Mouse (Mus musculus) heart, embryonic 13.5 days (tissue): ENCODE data around the gene Eif4a1. TPM values are rescaled to one million over a fixed set of nuclear protein-coding genes. Genes with fewer than 3 reads are reported as not detected.
A peak's percentile ranks its signal among the peaks of the same experiment; 100 is the strongest.

Source experiments
- ATAC-seq: fragments of 200-750 bp; cut with Nextera tagmentation; 2 replicates; pipeline ENCODE4 v1.8.0; 2017; ENCODE audit warnings: moderate TSS enrichment; ENCODE audit not compliant: insufficient number of reproducible peaks, low FRiP score, low TSS enrichment; ENCODE audit errors: extremely low read depth
- H3K27ac ChIP-seq: fragments of 300-500 bp; sonication (generic); replicated peaks from 2 replicates; pipeline ENCODE4 v1.5.1; 2015; ENCODE audit warnings: moderate library complexity, mild to moderate bottlenecking, inconsistent platforms
- H3K27me3 ChIP-seq: fragments of 300-500 bp; sonication (generic); replicated peaks from 2 replicates; pipeline ENCODE4 v1.6.1; 2015; ENCODE audit warnings: mild to moderate bottlenecking, inconsistent platforms
- H3K36me3 ChIP-seq: fragments of 300-500 bp; sonication (generic); 2 replicates; pipeline ENCODE4 v1.6.1; 2015; ENCODE audit warnings: mild to moderate bottlenecking, inconsistent platforms
- H3K4me1 ChIP-seq: fragments of 300-500 bp; sonication (generic); 2 replicates; pipeline ENCODE4 v1.6.1; 2015; ENCODE audit warnings: inconsistent platforms
- H3K4me2 ChIP-seq: fragments of 300-500 bp; sonication (generic); 2 replicates; pipeline ENCODE4 v1.6.1; 2015; ENCODE audit warnings: inconsistent platforms, mild to moderate bottlenecking, moderate library complexity
- H3K4me3 ChIP-seq: fragments of 300-500 bp; sonication (generic); 2 replicates; pipeline ENCODE4 v1.5.1; 2015; ENCODE audit warnings: moderate library complexity, mild to moderate bottlenecking, inconsistent platforms
- H3K9ac ChIP-seq: fragments of 300-500 bp; sonication (generic); 2 replicates; pipeline ENCODE4 v1.6.1; 2015; ENCODE audit warnings: inconsistent platforms, mild to moderate bottlenecking, moderate library complexity
- H3K9me3 ChIP-seq: fragments of 300-500 bp; sonication (generic); 2 replicates; pipeline ENCODE4 v1.6.1; 2016; ENCODE audit warnings: inconsistent platforms
- WGBS: fragments of 180-500 bp; shearing (Covaris S2); methylation state at CpG from one replicate; pipeline ENCODE4 v1.1.7; 2015; ENCODE audit warnings: mixed read lengths; 5-methylcytosine and 5-hydroxymethylcytosine counted together
- polyA plus RNA-seq: library from polyadenylated mRNA; unstranded; fragments of >200 nt; fragmentation: Nextera tagmentation; extraction: Ambion mirVana; gene quantifications from 2 replicates; pipeline ENCODE4 v1.2.1, GENCODE M21; 2015

Eif4a1 gene
- polyA plus RNA-seq, 1 experiment from 2014 or later: 373 TPM

GRCm38 (mm10) chr11:69698574-69698973, 26.4 kb upstream of the Eif4a1 start:
- no peaks in the 10 kb centered on the region for H3K9me3 ChIP-seq
- no peak overlapping the region for H3K4me3 ChIP-seq
- H3K9ac ChIP-seq: no peak overlapping the region
- no peak for ATAC-seq
- no peaks in the 10 kb centered on the region for H3K27me3 ChIP-seq
- no peak overlapping the region for H3K4me2 ChIP-seq
- H3K36me3 ChIP-seq: no peaks in the 10 kb centered on the region
- no peak overlapping the region for H3K27ac ChIP-seq
- H3K4me1 ChIP-seq: peaks cover 28% of the 10 kb centered on the region
- WGBS: 65% methylated on average over 5 of the region's 5 CpGs

- no peaks in the 10 kb centered on the region for H3K27me3 ChIP-seq
- 78% methylated on average over 3 of the region's 3 CpGs for WGBS
- no peak overlapping the region for H3K4me3 ChIP-seq
- H3K36me3 ChIP-seq: no peaks in the 10 kb centered on the region
- no peak overlapping the region for H3K4me2 ChIP-seq
- no peak overlapping the region for H3K9ac ChIP-seq
- ATAC-seq: no peak
- H3K9me3 ChIP-seq: no peaks in the 10 kb centered on the region
- no peak overlapping the region for H3K27ac ChIP-seq
- H3K4me1 ChIP-seq: peaks cover 32% of the 10 kb centered on the region
Observed at GRCm38 (mm10) chr11:69697396-69697795, 25.2 kb upstream of the Eif4a1 start.

GRCm38 (mm10) chr11:69695361-69696181, 23.3 kb upstream of the Eif4a1 start, which contains the start of the genes Tnfsf12 and Tnfsfm13:
TSS of gene Tnfsf12 (minus strand) at chr11:69695849.
TSS of gene Tnfsfm13 (minus strand) at chr11:69696098.
- WGBS: 4% methylated on average over 38 of the region's 41 CpGs
- peak; percentile 75 for ATAC-seq
- peak within 1 kb of the TSS; percentile 89 for H3K4me2 ChIP-seq

GRCm38 (mm10) chr11:69695046-69695360, 22.8 kb upstream of the Eif4a1 start:
- H3K36me3 ChIP-seq: no peaks in the 10 kb centered on the region
- 28% methylated on average over 6 of the region's 6 CpGs for WGBS
- H3K27me3 ChIP-seq: no peaks in the 10 kb centered on the region
- H3K9ac ChIP-seq: peak overlapping the region; percentile 91
- ATAC-seq: no peak
- H3K4me3 ChIP-seq: peak overlapping the region; percentile 67
- peak overlapping the region; percentile 89 for H3K4me2 ChIP-seq
- no peaks in the 10 kb centered on the region for H3K9me3 ChIP-seq
- H3K27ac ChIP-seq: peak overlapping the region; percentile 72
- peaks cover 28% of the 10 kb centered on the region for H3K4me1 ChIP-seq

More at GRCm38 (mm10) chr11:69695361-69696181, 23.3 kb upstream of the Eif4a1 start, which contains the start of the genes Tnfsf12 and Tnfsfm13:
- Histone ChIP-seq H3K36me3 (no peaks in the 10 kb centered on the region), H3K9ac (peak within 1 kb of the TSS; percentile 91), H3K27ac (peak within 1 kb of the TSS; percentile 72), H3K4me3 (peak within 1 kb of the TSS; percentile 67), H3K4me1 (peaks cover 32% of the 10 kb centered on the region), H3K9me3 (no peaks in the 10 kb centered on the region), H3K27me3 (no peaks in the 10 kb centered on the region)

- Histone ChIP-seq H3K4me1 (peaks cover 19% of the 10 kb centered on the region), H3K4me3 (no peak overlapping the region), H3K27me3 (no peaks in the 10 kb centered on the region), H3K4me2 (no peak overlapping the region), H3K27ac (no peak overlapping the region), H3K36me3 (no peaks in the 10 kb centered on the region), H3K9me3 (no peaks in the 10 kb centered on the region), H3K9ac (peak overlapping the region; percentile 12; the same call in 1 of the 2 replicates)
- 49% methylated on average over 11 of the region's 11 CpGs for WGBS
- no peak for ATAC-seq
Observed at GRCm38 (mm10) chr11:69693421-69693965, 21.3 kb upstream of the Eif4a1 start.

- Histone ChIP-seq H3K27me3 (no peaks in the 10 kb centered on the region), H3K9ac (peak overlapping the region; percentile 12; the same call in 1 of the 2 replicates), H3K27ac (no peak overlapping the region), H3K4me2 (no peak overlapping the region), H3K4me3 (no peak overlapping the region), H3K4me1 (peaks cover 19% of the 10 kb centered on the region), H3K9me3 (no peaks in the 10 kb centered on the region), H3K36me3 (no peaks in the 10 kb centered on the region)
- WGBS: 84% methylated on average over 6 of the region's 6 CpGs
- no peak for ATAC-seq
Observed at GRCm38 (mm10) chr11:69692863-69693262, 20.6 kb upstream of the Eif4a1 start.

- H3K4me3 ChIP-seq: no peak overlapping the region
- peaks cover 19% of the 10 kb centered on the region for H3K4me1 ChIP-seq
- H3K4me2 ChIP-seq: no peak overlapping the region
- no peak overlapping the region for H3K9ac ChIP-seq
- H3K36me3 ChIP-seq: no peaks in the 10 kb centered on the region
- no peaks in the 10 kb centered on the region for H3K27me3 ChIP-seq
- no peak overlapping the region for H3K27ac ChIP-seq
- 61% methylated on average over 9 of the region's 9 CpGs for WGBS
- ATAC-seq: no peak
- H3K9me3 ChIP-seq: no peaks in the 10 kb centered on the region
Observed at GRCm38 (mm10) chr11:69692196-69692811, 20.1 kb upstream of the Eif4a1 start.

GRCm38 (mm10) chr11:69689891-69690290, 17.7 kb upstream of the Eif4a1 start:
- peaks cover 31% of the 10 kb centered on the region for H3K4me1 ChIP-seq
- H3K9ac ChIP-seq: peak overlapping the region; percentile 25; the same call in 1 of the 2 replicates
- no peak for ATAC-seq
- H3K27me3 ChIP-seq: no peaks in the 10 kb centered on the region
- H3K9me3 ChIP-seq: no peaks in the 10 kb centered on the region
- WGBS: 83% methylated on average over 1 of the region's 1 CpGs
- H3K36me3 ChIP-seq: no peaks in the 10 kb centered on the region
- H3K4me2 ChIP-seq: no peak overlapping the region
- H3K27ac ChIP-seq: no peak overlapping the region
- no peak overlapping the region for H3K4me3 ChIP-seq

GRCm38 (mm10) chr11:69687061-69687460, 14.8 kb upstream of the Eif4a1 start:
- peak overlapping the region; percentile 89; the same call in 1 of the 2 replicates for H3K27ac ChIP-seq
- no peaks in the 10 kb centered on the region for H3K36me3 ChIP-seq
- H3K4me2 ChIP-seq: no peak overlapping the region

GRCm38 (mm10) chr11:69686377-69686776, 14.2 kb upstream of the Eif4a1 start:
- peak overlapping the region; percentile 89 for H3K27ac ChIP-seq
- H3K4me2 ChIP-seq: 0 out of 2 replicates have a peak overlapping the region, but pooled peaks have one; percentile 3
- no peaks in the 10 kb centered on the region for H3K36me3 ChIP-seq
- H3K4me1 ChIP-seq: peaks cover 38% of the 10 kb centered on the region
- no peak overlapping the region for H3K4me3 ChIP-seq
- 8% methylated on average over 4 of the region's 4 CpGs for WGBS
- no peaks in the 10 kb centered on the region for H3K27me3 ChIP-seq
- H3K9ac ChIP-seq: peak overlapping the region; percentile 69
- ATAC-seq: no peak
- H3K9me3 ChIP-seq: no peaks in the 10 kb centered on the region

More at GRCm38 (mm10) chr11:69687061-69687460, 14.8 kb upstream of the Eif4a1 start:
- no peaks in the 10 kb centered on the region for H3K27me3 ChIP-seq
- H3K4me1 ChIP-seq: peaks cover 37% of the 10 kb centered on the region
- H3K4me3 ChIP-seq: no peak overlapping the region
- ATAC-seq: no peak
- WGBS: 56% methylated on average over 5 of the region's 5 CpGs
- no peaks in the 10 kb centered on the region for H3K9me3 ChIP-seq
- H3K9ac ChIP-seq: peak overlapping the region; percentile 69; the same call in 1 of the 2 replicates

GRCm38 (mm10) chr11:69685526-69686148, 13.4 kb upstream of the Eif4a1 start, which contains the start of gene Tnfsf13:
TSS of gene Tnfsf13 (minus strand) at chr11:69685784.
- Histone ChIP-seq H3K9me3 (no peaks in the 10 kb centered on the region), H3K4me3 (0 out of 2 replicates have a peak within 1 kb of the TSS, but pooled peaks have one; percentile 4), H3K4me2 (peak within 1 kb of the TSS; percentile 43), H3K27me3 (no peaks in the 10 kb centered on the region), H3K9ac (peak within 1 kb of the TSS; percentile 69), H3K27ac (peak within 1 kb of the TSS; percentile 89), H3K36me3 (no peaks in the 10 kb centered on the region), H3K4me1 (peaks cover 45% of the 10 kb centered on the region)
- no peak for ATAC-seq
- 63% methylated on average over 10 of the region's 10 CpGs for WGBS
